Mouse (Mus musculus) G1E-ER4 (cell line): Measurements from ENCODE around the gene Ptk6. TPM values are rescaled to one million over a fixed set of nuclear protein-coding genes. Genes with fewer than 3 reads are reported as not detected.

Source experiments
- GATA1 ChIP-seq: IDR thresholded peaks from one replicate; pipeline ENCODE4 v1.8.0; 2012; ENCODE audit warnings: low read length, inconsistent platforms
- polyA plus RNA-seq: library from polyadenylated mRNA; stranded (reverse); fragments of >175 nt; gene quantifications from 2 replicates; pipeline ENCODE4 v1.2.3, GENCODE M21; 2012

The Ptk6 gene
- polyA plus RNA-seq, 1 experiment = not detected

DNA sequence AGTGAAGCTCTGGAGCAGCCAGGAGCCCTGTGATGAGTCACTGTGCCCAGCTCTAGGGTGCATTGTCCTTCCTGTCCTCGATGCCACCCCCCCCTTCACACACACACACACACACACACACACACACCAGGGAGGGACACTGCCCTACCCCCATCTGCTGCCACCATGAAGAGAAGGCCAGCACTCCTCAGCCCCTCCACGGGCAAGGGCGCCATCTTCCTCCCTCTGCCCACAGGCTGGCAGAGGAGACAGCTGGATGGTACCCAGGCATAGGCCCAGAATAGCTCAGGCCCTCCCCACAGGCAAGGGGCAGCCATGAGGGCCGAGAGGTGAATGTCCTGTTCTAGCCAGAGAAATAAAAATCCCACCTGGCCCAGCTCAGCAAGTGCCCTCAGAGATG lies 46.8 kb downstream of the Ptk6 start:
- TF ChIP-seq GATA1 = no peak

DNA sequence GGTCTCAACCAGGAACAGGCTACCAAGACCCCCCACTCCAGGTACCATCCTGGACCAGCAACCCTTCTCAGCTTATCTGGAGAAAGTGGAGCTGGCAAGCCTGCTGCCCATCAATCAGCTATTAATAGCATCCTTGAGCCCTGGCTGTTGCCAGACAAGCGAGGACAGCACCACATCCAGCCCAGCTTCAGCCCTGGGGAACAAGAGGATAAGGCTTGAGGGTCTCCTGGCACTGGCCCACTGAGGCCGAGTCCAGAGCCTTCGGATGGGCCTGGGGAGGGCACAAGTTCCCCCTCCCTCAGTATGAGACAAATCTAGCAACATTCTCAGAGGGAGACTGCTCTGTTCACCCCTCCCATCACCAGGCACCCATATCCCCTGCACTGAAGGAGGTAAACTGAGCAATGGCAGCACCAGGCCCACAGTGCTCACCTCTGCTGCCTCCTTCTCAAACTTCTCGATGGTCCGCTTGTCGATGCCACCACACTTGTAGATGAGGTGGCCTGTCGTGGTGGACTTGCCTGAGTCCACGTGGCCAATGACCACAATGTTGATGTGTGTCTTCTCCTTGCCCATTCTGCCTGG lies 47.7 kb downstream of the Ptk6 start:
- no peak for TF ChIP-seq GATA1

GRCm38 (mm10) chr2:181154361-181154760 lies 48.2 kb downstream of the Ptk6 start:
- no peak for TF ChIP-seq GATA1

- TF ChIP-seq GATA1 = no peak
Measured at GRCm38 (mm10) chr2:181153837-181154236, 48.8 kb downstream of the Ptk6 start.

DNA sequence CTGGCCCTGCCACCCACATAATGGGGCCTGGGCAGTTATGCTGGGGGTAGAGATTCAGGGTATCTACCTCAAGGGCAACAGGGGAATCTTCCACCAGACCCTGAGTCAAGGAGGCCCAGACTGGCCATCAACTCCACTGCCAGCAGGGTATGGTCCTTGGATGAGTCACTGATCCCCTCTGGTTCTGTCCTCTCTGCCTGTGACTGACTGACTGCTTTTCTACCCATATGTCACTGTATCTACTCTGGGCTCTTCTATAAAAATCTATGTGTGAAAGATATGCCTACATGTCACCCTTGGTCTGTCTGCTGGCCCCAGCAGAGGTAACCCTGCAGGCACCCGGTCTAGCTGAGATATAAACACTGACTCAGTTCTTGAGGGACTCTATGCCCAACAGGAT lies 49.5 kb downstream of the Ptk6 start:
- TF ChIP-seq GATA1 = no peak

DNA sequence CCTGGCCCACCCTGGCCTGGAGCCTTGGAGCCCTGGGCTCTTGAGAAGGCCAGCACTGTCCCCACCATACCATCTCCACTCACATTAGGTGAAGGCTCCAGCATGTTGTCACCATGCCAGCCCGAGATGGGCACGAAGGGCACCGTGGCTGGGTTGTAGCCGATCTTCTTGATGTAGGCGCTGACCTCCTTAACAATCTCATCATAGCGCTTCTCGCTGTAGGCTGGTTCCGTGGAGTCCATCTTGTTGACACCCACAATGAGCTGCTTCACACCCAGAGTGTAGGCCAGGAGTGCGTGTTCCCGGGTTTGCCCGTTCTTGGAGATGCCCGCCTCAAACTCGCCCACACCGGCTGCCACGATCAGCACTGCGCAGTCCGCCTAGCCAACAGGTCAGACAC lies 49.9 kb downstream of the Ptk6 start:
- no peak for TF ChIP-seq GATA1

- no peak for TF ChIP-seq GATA1
Measured at GRCm38 (mm10) chr2:181150281-181150680, 52.3 kb downstream of the Ptk6 start.

GRCm38 (mm10) chr2:181148318-181148955 lies 54.2 kb downstream of the Ptk6 start:
- TF ChIP-seq GATA1 = no peak

- no peak for TF ChIP-seq GATA1
Measured at GRCm38 (mm10) chr2:181147546-181148317, 54.9 kb downstream of the Ptk6 start.

DNA sequence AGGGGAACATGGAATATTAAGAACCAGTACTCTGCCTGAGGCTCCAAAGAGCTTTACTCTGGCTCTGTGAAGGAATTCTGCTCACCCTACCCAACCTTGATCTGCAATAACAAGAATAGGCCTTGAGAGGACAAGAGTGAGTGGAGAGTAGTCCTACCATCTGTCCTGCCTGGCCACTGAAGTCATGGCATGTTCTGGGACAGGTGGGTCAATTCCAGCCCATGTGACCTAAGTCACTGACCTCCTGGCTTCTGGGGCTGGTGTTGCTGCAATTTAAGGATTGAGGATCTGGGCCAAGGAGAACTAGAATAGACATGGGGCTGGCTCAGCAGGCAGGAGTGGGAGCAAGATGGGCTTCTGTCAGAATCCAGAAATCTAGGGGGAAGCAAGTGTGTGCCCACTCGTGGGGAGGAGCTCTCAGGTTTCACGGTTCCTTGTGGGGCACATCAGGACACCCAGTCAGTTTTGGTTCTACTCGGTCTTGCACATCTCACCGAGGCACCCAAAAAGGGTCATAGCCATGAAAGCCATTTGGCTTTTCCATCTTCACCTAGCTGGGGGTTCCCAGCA lies 55.5 kb downstream of the Ptk6 start:
- TF ChIP-seq GATA1 = no peak

DNA sequence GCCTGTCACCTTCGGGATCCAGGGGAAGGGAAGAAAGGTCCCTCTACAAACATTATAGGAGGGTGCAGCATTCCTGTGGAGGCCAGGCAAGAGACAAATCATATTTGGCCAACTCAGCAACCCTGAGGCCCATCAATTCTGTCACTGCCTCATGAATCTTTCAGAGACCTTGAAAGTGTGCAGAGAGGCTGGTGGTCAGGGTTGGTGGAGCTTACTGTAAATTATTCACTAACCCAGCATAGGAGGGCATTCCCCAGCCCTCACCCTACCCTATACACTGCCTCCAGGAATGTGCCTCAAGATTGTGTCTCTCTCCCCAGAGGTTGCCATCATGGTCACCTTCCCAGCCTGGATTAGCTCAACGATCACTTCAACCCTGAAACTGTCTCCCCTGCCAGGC lies 57.9 kb downstream of the Ptk6 start:
- TF ChIP-seq GATA1 = no peak

Other genes starting within 250 kb of the Ptk6 start
- gene Nkain4, start 248.1 kb downstream of the Ptk6 start, polyA plus RNA-seq = not detected in 2 replicates
- gene Arfgap1, start 235.6 kb downstream of the Ptk6 start, polyA plus RNA-seq = 31.0 and 35.0 TPM in 2 replicates
- gene Col20a1, start 216.3 kb downstream of the Ptk6 start, polyA plus RNA-seq = 0.52 and 0.57 TPM in 2 replicates
- gene Chrna4, start 159.2 kb downstream of the Ptk6 start, polyA plus RNA-seq = not detected in 2 replicates
- gene Kcnq2, start 67.5 kb downstream of the Ptk6 start, polyA plus RNA-seq = not detected in 2 replicates
- not detected in 2 replicates for gene Eef1a2, start 45.8 kb downstream of the Ptk6 start, polyA plus RNA-seq
- gene Ppdpf, start 15.5 kb downstream of the Ptk6 start, polyA plus RNA-seq = 208 and 260 TPM in 2 replicates
- not detected in 2 replicates for gene Srms, start 10.4 kb upstream of the Ptk6 start, polyA plus RNA-seq
- not detected in 2 replicates for gene Fndc11, start 17.2 kb upstream of the Ptk6 start, polyA plus RNA-seq
- 12.4 and 14.2 TPM in 2 replicates for gene Helz2, start 39.2 kb upstream of the Ptk6 start, polyA plus RNA-seq
- gene Gmeb2, start 85.2 kb upstream of the Ptk6 start, polyA plus RNA-seq = 10.8 and 19.1 TPM in 2 replicates
- not detected in 2 replicates for gene Stmn3, start 111.7 kb upstream of the Ptk6 start, polyA plus RNA-seq
- 25.1 and 35.5 TPM in 2 replicates for gene Rtel1, start 117.0 kb upstream of the Ptk6 start, polyA plus RNA-seq
- 36.5 and 42.9 TPM in 2 replicates for gene Zgpat, start 162.1 kb upstream of the Ptk6 start, polyA plus RNA-seq
- 21.7 and 25.2 TPM in 2 replicates for gene Arfrp1, start 162.6 kb upstream of the Ptk6 start, polyA plus RNA-seq
- gene Lime1, start 177.3 kb upstream of the Ptk6 start, polyA plus RNA-seq = 17.7 and 30.2 TPM in 2 replicates